Mouse (Mus musculus) erythroblast, adult 5-6 weeks (primary cell): Measurements from ENCODE around the gene Mrps7. TPM values are rescaled to one million over a fixed set of nuclear protein-coding genes. Genes with fewer than 3 reads are reported as not detected.

Experiments
- ATAC-seq: replicated peaks from 2 replicates; pipeline ENCODE4 v1.8.0; 2016; ENCODE audit warnings: moderate number of reproducible peaks, mild to moderate bottlenecking, moderate TSS enrichment, inconsistent platforms; ENCODE audit not compliant: poor library complexity, low FRiP score, severe bottlenecking
- total RNA-seq, 2 experiments: library from RNA; stranded (forward) in 1 of 2; stranded (reverse) in 1 of 2; fragments of 150-400 nt in 1 of 2; fragments of 200-764, 138-1000 nt in 1 of 2; gene quantifications; 2 replicates each; pipeline versions ENCODE4 v1.2.3 to v1.2.4; 2015 to 2017; ENCODE audit warnings: low replicate concordance in 2 of 2

Mrps7 gene
- total RNA-seq (2015; ENCODE audit: low replicate concordance) (4.8 and 14.2 TPM in 2 replicates), total RNA-seq (2017; ENCODE audit: low replicate concordance) (6.4 and 13.0 TPM in 2 replicates)

- peak; percentile 86 for ATAC-seq
Observed at GRCm38 (mm10) chr11:115603476-115604303, at the start of gene Mrps7, which contains the start of gene Gga3. TSS of gene Mrps7 (plus strand) at chr11:115603925. TSS of gene Gga3 (minus strand) at chr11:115604051.

- no peak for ATAC-seq
Observed at GRCm38 (mm10) chr11:115555717-115556116, 48.0 kb upstream of the Mrps7 start.

GRCm38 (mm10) chr11:115563406-115563805, 40.3 kb upstream of the Mrps7 start:
- ATAC-seq, result peak; percentile 61

- peak; percentile 96 for ATAC-seq
Observed at GRCm38 (mm10) chr11:115564064-115564809, 39.5 kb upstream of the Mrps7 start, which contains the start of gene Nup85. TSS of gene Nup85 (plus strand) at chr11:115564434.

- ATAC-seq, result no peak
Observed at GRCm38 (mm10) chr11:115564961-115565360, 38.8 kb upstream of the Mrps7 start.

GRCm38 (mm10) chr11:115579080-115579479, 24.6 kb upstream of the Mrps7 start:
- ATAC-seq, result no peak

GRCm38 (mm10) chr11:115582913-115583606, 20.7 kb upstream of the Mrps7 start:
- ATAC-seq, result no peak

- no peak for ATAC-seq
Observed at GRCm38 (mm10) chr11:115584376-115585073, 19.2 kb upstream of the Mrps7 start.

- ATAC-seq, result no peak
Observed at GRCm38 (mm10) chr11:115585573-115586100, 18.1 kb upstream of the Mrps7 start.

- no peak for ATAC-seq
Observed at GRCm38 (mm10) chr11:115586403-115586802, 17.3 kb upstream of the Mrps7 start.

GRCm38 (mm10) chr11:115587984-115588383, 15.7 kb upstream of the Mrps7 start:
- ATAC-seq, result no peak

GRCm38 (mm10) chr11:115590526-115591075, 13.1 kb upstream of the Mrps7 start:
- no peak for ATAC-seq

- ATAC-seq, result no peak
Observed at GRCm38 (mm10) chr11:115595209-115595608, 8.5 kb upstream of the Mrps7 start.

GRCm38 (mm10) chr11:115598309-115598708, 5.4 kb upstream of the Mrps7 start:
- ATAC-seq, result no peak

GRCm38 (mm10) chr11:115599722-115600121, 4.0 kb upstream of the Mrps7 start:
- no peak for ATAC-seq

- no peak for ATAC-seq
Observed at GRCm38 (mm10) chr11:115600743-115601142, 3.0 kb upstream of the Mrps7 start.

- ATAC-seq, result no peak
Observed at GRCm38 (mm10) chr11:115601174-115601573, 2.6 kb upstream of the Mrps7 start.

- ATAC-seq, result peak; percentile 5
Observed at GRCm38 (mm10) chr11:115603128-115603475, 623 bp upstream of the Mrps7 start.

GRCm38 (mm10) chr11:115604304-115604696, 575 bp downstream of the Mrps7 start:
- ATAC-seq, result peak; percentile 29
